Mouse (Mus musculus) testis, adult 2 months (tissue): ENCODE data around the gene Zbtb42. TPM values are rescaled to one million over a fixed set of nuclear protein-coding genes. Genes with fewer than 3 reads are reported as not detected.
A peak's percentile ranks its signal among the peaks of the same experiment; 100 is the strongest.

Experiments
- H3K27ac ChIP-seq: fragments of 200-500 bp; 2 replicates; pipeline ENCODE4 v1.5.1; 2012; ENCODE audit warnings: low read depth, low read length; ENCODE audit not compliant: control insufficient read depth, insufficient read depth
- H3K27me3 ChIP-seq: fragments of 200-500 bp; 2 replicates; pipeline ENCODE4 v1.6.1; 2012; ENCODE audit warnings: mild to moderate bottlenecking, low read length, moderate library complexity; ENCODE audit not compliant: control insufficient read depth, insufficient read depth
- H3K36me3 ChIP-seq: fragments of 200-500 bp; 2 replicates; pipeline ENCODE4 v1.6.1; 2012; ENCODE audit warnings: mild to moderate bottlenecking, low read length; ENCODE audit not compliant: control insufficient read depth, insufficient read depth
- H3K4me1 ChIP-seq: fragments of 200-500 bp; 2 replicates; pipeline ENCODE4 v1.6.1; 2012; ENCODE audit warnings: low read length; ENCODE audit not compliant: control insufficient read depth, insufficient read depth
- H3K4me3 ChIP-seq: fragments of 200-500 bp; 2 replicates; pipeline ENCODE4 v1.5.1; 2012; ENCODE audit warnings: low read depth, mild to moderate bottlenecking, low read length, moderate library complexity, mixed read lengths; ENCODE audit not compliant: control insufficient read depth
- CTCF ChIP-seq: fragments of 200-500 bp; IDR thresholded peaks from 2 replicates; pipeline ENCODE4 v1.5.1; 2012; ENCODE audit warnings: low read depth, mild to moderate bottlenecking, inconsistent platforms, low read length, moderate library complexity; ENCODE audit not compliant: control insufficient read depth, insufficient read depth, insufficient replicate concordance
- POLR2A ChIP-seq: fragments of 200-500 bp; IDR thresholded peaks from 2 replicates; pipeline ENCODE4 v1.6.1; 2012; ENCODE audit warnings: low read depth, mild to moderate bottlenecking, inconsistent platforms, low read length, moderate library complexity; ENCODE audit not compliant: control insufficient read depth
- polyA plus RNA-seq: library from polyadenylated mRNA; depleted of rRNA; stranded (reverse); fragments of >200 nt; gene quantifications from 2 replicates; pipeline ENCODE4 v1.2.3, GENCODE M21; 2012

Zbtb42 gene
- polyA plus RNA-seq, 1 experiment: 49.9 TPM

GRCm38 (mm10) chr12:112633686-112634085 lies 44.9 kb upstream of the Zbtb42 start:
- Histone ChIP-seq H3K27ac (no peak overlapping the region), H3K4me3 (no peak overlapping the region), H3K27me3 (no peaks in the 10 kb centered on the region), H3K36me3 (no peaks in the 10 kb centered on the region), H3K4me1 (peaks cover 7% of the 10 kb centered on the region)
- no peak for TF ChIP-seq CTCF
- TF ChIP-seq POLR2A: no peak

GRCm38 (mm10) chr12:112639526-112639925 lies 39.1 kb upstream of the Zbtb42 start:
- Histone ChIP-seq H3K27me3 (no peaks in the 10 kb centered on the region), H3K4me3 (peak overlapping the region; percentile 30), H3K4me1 (peaks cover 12% of the 10 kb centered on the region), H3K36me3 (no peaks in the 10 kb centered on the region), H3K27ac (no peak overlapping the region)
- TF ChIP-seq POLR2A: no peak
- TF ChIP-seq CTCF: no peak

DNA sequence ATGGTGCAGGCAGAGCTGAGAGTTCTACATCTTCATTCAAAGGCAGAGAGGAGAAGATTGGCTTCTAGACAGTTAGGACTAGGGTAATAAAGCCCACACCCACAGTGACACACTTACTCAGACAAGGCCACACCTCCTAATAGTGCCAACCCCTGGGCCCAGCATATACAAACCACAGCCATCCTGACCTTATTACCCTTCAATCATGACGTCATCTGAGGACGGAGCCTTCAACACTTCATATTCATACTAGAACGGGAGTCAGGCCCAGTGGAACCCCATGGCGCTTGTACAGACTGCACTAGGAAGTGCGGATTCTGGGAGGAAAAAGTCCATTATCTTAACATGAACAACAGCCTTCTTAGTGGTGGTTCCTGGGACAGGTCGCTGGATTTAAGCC lies 35.5 kb upstream of the Zbtb42 start:
- H3K36me3 ChIP-seq: no peaks in the 10 kb centered on the region
- H3K27ac ChIP-seq: no peak overlapping the region
- no peak for TF ChIP-seq POLR2A
- TF ChIP-seq CTCF: no peak
- H3K4me3 ChIP-seq: peak overlapping the region; percentile 25; the same call in 1 of the 2 replicates
- peaks cover 27% of the 10 kb centered on the region for H3K4me1 ChIP-seq
- H3K27me3 ChIP-seq: no peaks in the 10 kb centered on the region

DNA sequence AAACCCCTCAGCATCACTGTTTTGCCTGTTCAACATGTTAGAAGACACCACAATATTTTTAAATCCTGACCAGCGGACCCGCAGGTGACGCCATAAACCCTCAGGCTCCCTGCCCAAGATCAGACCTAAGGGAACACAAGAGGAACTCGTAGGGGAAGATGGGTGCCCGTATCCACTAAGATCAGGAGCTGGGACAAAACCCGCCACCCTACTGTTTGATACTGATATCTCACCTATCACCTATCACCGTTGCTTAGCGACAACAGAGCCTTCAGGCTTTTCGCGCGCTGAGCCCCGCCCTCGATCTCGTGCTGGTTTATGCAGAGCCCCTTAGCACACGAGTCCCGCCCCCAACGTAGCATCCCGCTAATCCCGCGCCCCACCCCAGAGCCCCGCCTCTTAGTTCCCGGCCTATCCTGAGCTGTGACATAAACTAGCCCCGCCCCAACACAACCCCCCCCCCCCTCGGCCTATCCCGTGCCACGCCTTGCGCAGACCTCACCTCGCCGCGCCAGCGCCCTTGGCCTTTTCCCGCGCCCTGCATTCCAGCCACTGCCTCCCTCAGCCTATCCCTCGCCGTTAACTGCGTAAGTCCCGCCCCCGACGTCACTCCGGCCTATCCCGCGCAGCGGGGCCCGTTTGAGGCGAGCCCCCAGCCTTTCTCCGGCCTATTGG lies 34.3 kb upstream of the Zbtb42 start, which contains the start of gene Siva1:
Gene Siva1 (plus strand): TSS at position 500 of the 675 bp plus-strand sequence.
- H3K27ac ChIP-seq: peak within 1 kb of the TSS; percentile 95
- H3K4me1 ChIP-seq: peaks cover 26% of the 10 kb centered on the region
- H3K4me3 ChIP-seq: peak within 1 kb of the TSS; percentile 93
- no peaks in the 10 kb centered on the region for H3K27me3 ChIP-seq
- no peak for TF ChIP-seq CTCF
- TF ChIP-seq POLR2A: peak; percentile 17; the same call in 1 of the 2 replicates
- no peaks in the 10 kb centered on the region for H3K36me3 ChIP-seq

- Histone ChIP-seq H3K4me3 (peak overlapping the region; percentile 92), H3K4me1 (peaks cover 23% of the 10 kb centered on the region), H3K27ac (peak overlapping the region; percentile 87), H3K27me3 (no peaks in the 10 kb centered on the region), H3K36me3 (no peaks in the 10 kb centered on the region)
- peak; percentile 57 for TF ChIP-seq POLR2A
- TF ChIP-seq CTCF: no peak
Measured at GRCm38 (mm10) chr12:112644855-112645506, 33.6 kb upstream of the Zbtb42 start.

GRCm38 (mm10) chr12:112646139-112646538 lies 32.5 kb upstream of the Zbtb42 start:
- H3K4me1 ChIP-seq: peaks cover 23% of the 10 kb centered on the region
- H3K4me3 ChIP-seq: peak overlapping the region; percentile 16; the same call in 1 of the 2 replicates
- H3K27ac ChIP-seq: no peak overlapping the region
- H3K36me3 ChIP-seq: no peaks in the 10 kb centered on the region
- no peaks in the 10 kb centered on the region for H3K27me3 ChIP-seq
- TF ChIP-seq CTCF (no peak), POLR2A (no peak)

DNA sequence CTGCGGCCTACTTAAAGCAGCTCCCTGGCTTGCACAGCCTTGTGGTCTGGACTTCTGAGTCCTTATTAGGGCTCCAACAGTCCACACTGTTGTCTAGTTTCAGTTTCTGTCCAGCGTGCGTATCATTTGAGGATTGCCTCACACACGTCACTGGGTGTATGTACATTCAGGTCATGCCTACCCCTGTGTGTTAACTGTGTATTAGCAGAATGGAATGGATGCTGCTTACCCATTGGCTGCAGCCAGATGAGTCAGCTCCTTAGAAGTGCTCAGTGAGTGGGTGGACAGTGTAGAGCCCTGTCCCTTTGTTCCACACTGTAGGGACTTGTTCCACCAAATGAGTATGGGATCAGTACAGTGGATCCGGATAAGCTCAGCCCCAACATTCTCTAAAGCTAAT lies 30.5 kb upstream of the Zbtb42 start:
- H3K4me3 ChIP-seq: no peak overlapping the region
- no peaks in the 10 kb centered on the region for H3K36me3 ChIP-seq
- no peak for TF ChIP-seq CTCF
- TF ChIP-seq POLR2A: no peak
- H3K4me1 ChIP-seq: peaks cover 21% of the 10 kb centered on the region
- H3K27ac ChIP-seq: no peak overlapping the region
- no peaks in the 10 kb centered on the region for H3K27me3 ChIP-seq
